Mouse (Mus musculus) spleen, postnatal 4 days (tissue): ENCODE data around the gene Atg101.

ENCODE experiments used
- DNase-seq, 2 experiments: peaks; one replicate each; pipeline ENCODE4 v3.0.0; 2022; ENCODE audit warnings: low spot score in 2 of 2

Gene Atg101

GRCm38 (mm10) chr15:101283911-101284750 is at the start of gene Atg101:
Gene Atg101 (plus strand): TSS chr15:101284272.
- DNase-seq, result peak; percentile 91 to 96

GRCm38 (mm10) chr15:101234611-101235341 is 49.3 kb upstream of the Atg101 start:
- DNase-seq, result no peak

- no peak for DNase-seq
Observed at GRCm38 (mm10) chr15:101235342-101235698, 48.8 kb upstream of the Atg101 start.

GRCm38 (mm10) chr15:101235728-101236327 is 48.2 kb upstream of the Atg101 start:
- DNase-seq, result no peak

GRCm38 (mm10) chr15:101236878-101237277 is 47.2 kb upstream of the Atg101 start:
- DNase-seq, result peak; percentile 65 to 88

- DNase-seq, result peak; percentile 40 to 79
Observed at GRCm38 (mm10) chr15:101238885-101239511, 45.1 kb upstream of the Atg101 start.

- no peak for DNase-seq
Observed at GRCm38 (mm10) chr15:101239821-101240220, 44.3 kb upstream of the Atg101 start.

- peak; percentile 77 to 89 for DNase-seq
Observed at GRCm38 (mm10) chr15:101240799-101241204, 43.3 kb upstream of the Atg101 start.

- no peak for DNase-seq
Observed at GRCm38 (mm10) chr15:101241236-101241635, 42.8 kb upstream of the Atg101 start.

GRCm38 (mm10) chr15:101241853-101242252 is 42.2 kb upstream of the Atg101 start:
- no peak for DNase-seq

- no peak for DNase-seq
Observed at GRCm38 (mm10) chr15:101242645-101243044, 41.4 kb upstream of the Atg101 start.

GRCm38 (mm10) chr15:101244012-101244411 is 40.1 kb upstream of the Atg101 start:
- DNase-seq, result no peak

GRCm38 (mm10) chr15:101246231-101247154 is 37.6 kb upstream of the Atg101 start:
- peak; percentile 85 to 91 for DNase-seq

- DNase-seq, result no peak
Observed at GRCm38 (mm10) chr15:101247155-101247498, 36.9 kb upstream of the Atg101 start.

GRCm38 (mm10) chr15:101248029-101248710 is 35.9 kb upstream of the Atg101 start:
- no peak for DNase-seq

GRCm38 (mm10) chr15:101250220-101250800 is 33.8 kb upstream of the Atg101 start:
- no peak for DNase-seq

GRCm38 (mm10) chr15:101251930-101252329 is 32.1 kb upstream of the Atg101 start:
- DNase-seq, result no peak

- DNase-seq, result no peak
Observed at GRCm38 (mm10) chr15:101252614-101253013, 31.5 kb upstream of the Atg101 start.

- no peak for DNase-seq
Observed at GRCm38 (mm10) chr15:101253563-101253885, 30.5 kb upstream of the Atg101 start.
